Mouse (Mus musculus) spleen, adult 2 months (tissue): Measurements from ENCODE around the gene Podxl.

Experiments used
- CTCF ChIP-seq: fragments of 200-500 bp; IDR thresholded peaks from 2 replicates; pipeline ENCODE4 v1.5.1; 2011; ENCODE audit warnings: mild to moderate bottlenecking, inconsistent platforms; ENCODE audit not compliant: insufficient read depth, insufficient read length, insufficient replicate concordance; ENCODE audit errors: extremely low read depth
- POLR2A ChIP-seq: fragments of 200-500 bp; IDR thresholded peaks from 2 replicates; pipeline ENCODE4 v1.6.1; 2011; ENCODE audit warnings: low read depth, low read length, inconsistent platforms

DNA sequence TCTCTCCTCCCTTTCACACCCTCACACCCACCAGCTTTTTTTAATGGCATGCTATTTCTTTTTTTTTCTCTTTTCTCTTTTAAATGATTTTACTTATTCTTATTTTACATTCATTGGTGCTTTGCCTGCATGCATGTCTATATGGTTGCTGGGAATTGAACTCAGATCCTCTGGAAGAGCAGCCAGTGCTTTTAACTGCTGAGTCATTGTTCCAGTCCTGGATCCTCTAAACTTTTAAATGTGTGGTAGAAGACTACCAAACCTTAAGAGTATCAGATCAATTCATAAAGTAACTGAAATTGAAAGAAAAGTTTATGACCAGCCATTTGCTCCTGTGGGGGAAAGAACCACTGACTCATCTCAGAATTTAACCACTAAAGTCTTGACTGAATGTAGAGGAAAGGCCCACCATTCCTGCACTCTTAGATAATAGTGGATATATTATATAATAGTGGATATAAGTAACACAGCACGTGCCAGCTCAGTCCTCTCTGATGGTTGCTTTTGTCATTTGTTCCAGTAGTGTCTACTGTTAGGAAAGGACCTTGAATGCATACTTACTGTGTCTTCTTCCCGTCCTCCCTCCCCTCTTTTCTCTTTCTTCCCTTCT lies 68.6 kb downstream of the Podxl start:
- TF ChIP-seq POLR2A (no peak), CTCF (no peak)
